Comparison of ENCODE assay signal across 14 mouse cellular contexts in genomic region chr12:54002496-54002895, GRCm38 (mm10).
DNase-seq lines count a peak whose midpoint lies in the region; ATAC-seq and TF ChIP-seq lines count a peak whose summit lies in the region.
"Had no signal": no experiment of that assay in that cellular context is flagged by ENCODE, and none has a peak within 500 bp of the region (broad histone marks: within the 10 kb centered on the region; RNA-seq: fewer than 3 reads in every experiment).

No protein-coding gene starts in this region.

- no peaks in the 10 kb centered on the region for H3K4me1 ChIP-seq in liver, embryonic 11.5 days (replicated peaks; ENCODE audit: control insufficient read depth, insufficient read depth, low read length)
- H3K4me1 ChIP-seq in ES-Bruce4 (ENCODE audit: control insufficient read depth, insufficient read depth, low read length): no peaks in the 10 kb centered on the region
- H3K4me1 ChIP-seq: liver, embryonic 13.5 days had no signal

- TF ChIP-seq POLR2A in ES-Bruce4 (IDR thresholded peaks at IDR 0.05; ENCODE audit: insufficient read depth, low read length): no peak

- H3K9me3 ChIP-seq in liver, embryonic 11.5 days (ENCODE audit: control insufficient read depth, low read length): no peaks in the 10 kb centered on the region
- no peaks in the 10 kb centered on the region for H3K9me3 ChIP-seq in ES-Bruce4 (replicated peaks; ENCODE audit: control insufficient read depth, insufficient read depth, low read length, poor library complexity, severe bottlenecking)
- H3K9me3 ChIP-seq: embryonic facial prominence, embryonic 15.5 days; liver, embryonic 13.5 days had no signal

- no peak for TF ChIP-seq EP300 in ES-Bruce4 (IDR thresholded peaks at IDR 0.05; ENCODE audit: insufficient read depth, low read depth, low read length)

- WGBS in liver, embryonic 11.5 days: 56% methylated on average over 4 of the region's 4 CpGs

- H3K27ac ChIP-seq in liver, embryonic 11.5 days (ENCODE audit: low read depth, low read length): no peak overlapping the region
- no peak overlapping the region for H3K27ac ChIP-seq in ES-Bruce4 (ENCODE audit: insufficient read depth, low read length)
- H3K27ac ChIP-seq in left cerebral cortex, adult 2 months: no peak overlapping the region
- H3K27ac ChIP-seq: embryonic facial prominence, embryonic 15.5 days; liver, embryonic 13.5 days had no signal

- no peak overlapping the region for H3K4me2 ChIP-seq in liver, embryonic 11.5 days
- H3K4me2 ChIP-seq: embryonic facial prominence, embryonic 15.5 days; liver, embryonic 13.5 days had no signal

- H3K4me3 ChIP-seq in liver, embryonic 11.5 days (ENCODE audit: low read depth, low read length): no peak overlapping the region
- no peak overlapping the region for H3K4me3 ChIP-seq in ES-Bruce4 (ENCODE audit: low read depth, low read length)
- H3K4me3 ChIP-seq in left cerebral cortex, adult 2 months: no peak overlapping the region
- H3K4me3 ChIP-seq: embryonic facial prominence, embryonic 15.5 days; liver, embryonic 13.5 days had no signal

- no peak for ATAC-seq in liver, embryonic 11.5 days (replicated peaks; ENCODE audit: low FRiP score)

- no peaks in the 10 kb centered on the region for H3K36me3 ChIP-seq in liver, embryonic 11.5 days (ENCODE audit: control insufficient read depth, insufficient read depth, low read length)
- H3K36me3 ChIP-seq in ES-Bruce4 (ENCODE audit: control insufficient read depth, insufficient read depth, low read length, poor library complexity, severe bottlenecking): no peaks in the 10 kb centered on the region
- H3K36me3 ChIP-seq: embryonic facial prominence, embryonic 15.5 days; liver, embryonic 13.5 days had no signal

- no peaks in the 10 kb centered on the region for H3K27me3 ChIP-seq in liver, embryonic 11.5 days (replicated peaks; ENCODE audit: control insufficient read depth, insufficient read depth, low read length)
- no peaks in the 10 kb centered on the region for H3K27me3 ChIP-seq in ES-Bruce4 (ENCODE audit: control insufficient read depth, insufficient read depth, low read length, poor library complexity, severe bottlenecking)
- H3K27me3 ChIP-seq: embryonic facial prominence, embryonic 15.5 days; liver, embryonic 13.5 days had no signal

- no peak overlapping the region for H3K9ac ChIP-seq in liver, embryonic 11.5 days (ENCODE audit: low read depth, low read length)
- H3K9ac ChIP-seq in ES-Bruce4 (ENCODE audit: low read depth, poor library complexity, severe bottlenecking): no peak overlapping the region
- H3K9ac ChIP-seq: embryonic facial prominence, embryonic 15.5 days; liver, embryonic 13.5 days had no signal

- peak; percentile 38 for DNase-seq in embryo, embryonic 10 days (ENCODE audit: low spot score)
- DNase-seq in embryo, embryonic 9.5 days (ENCODE audit: extremely low spot score): no peak
- DNase-seq in liver: peak; percentile 5
- DNase-seq in liver, embryonic 11.5 days (ENCODE audit: low spot score): no peak
- peak; percentile 20 for DNase-seq in embryo, embryonic 11 days
- DNase-seq in c-Kit-positive CD71-positive TER-119-positive erythroid progenitor cells, embryonic 14.5 days (ENCODE audit: low spot score): no peak
- no peak for DNase-seq in left cerebral cortex, adult 2 months (ENCODE audit: extremely low spot score in 1 of 2, low spot score in 2 of 2)
- DNase-seq: heart, adult 18-20 months; heart, postnatal 4 days; kidney, adult 11 months; liver, embryonic 13.5 days; right cerebral cortex, postnatal 14 days had no signal

- intact Hi-C loops in left cerebral cortex, adult 2 months (cut with DNase I): no loop called here

- TF ChIP-seq CTCF in ES-Bruce4 (IDR thresholded peaks at IDR 0.05; ENCODE audit: low read depth, low read length): peak; percentile 61
- TF ChIP-seq CTCF in left cerebral cortex, adult 2 months (IDR thresholded peaks at IDR 0.05): no peak; the same call in 1 of the 2 replicates

Comparison
In these comparisons a context has a peak if more than half of its experiments do, and no peak if none do; other contexts are left out.
1. DNase-seq: peak in embryo, embryonic 10 days (single experiment), liver (single experiment) and embryo, embryonic 11 days (single experiment); none in embryo, embryonic 9.5 days (single experiment), liver, embryonic 11.5 days (single experiment), c-Kit-positive CD71-positive TER-119-positive erythroid progenitor cells, embryonic 14.5 days (single experiment) and left cerebral cortex, adult 2 months (0 of 2).